Mouse (Mus musculus) kidney, postnatal 0 days (tissue): Measurements from ENCODE around the gene Pik3cb. TPM values are rescaled to one million over a fixed set of nuclear protein-coding genes. Genes with fewer than 3 reads are reported as not detected.

Source experiments
- ATAC-seq: fragments of 200-750 bp; cut with Nextera tagmentation; replicated peaks from 2 replicates; pipeline ENCODE4 v1.8.0; 2017; ENCODE audit warnings: low read depth, moderate number of reproducible peaks, moderate TSS enrichment, moderate library complexity; ENCODE audit not compliant: low FRiP score
- DNase-seq: peaks from one replicate; pipeline ENCODE4 v3.0.0-alpha.2; 2016; ENCODE audit warnings: low spot score
- H3K27ac ChIP-seq: fragments of 300-500 bp; sonication (generic); 2 replicates; pipeline ENCODE4 v1.5.1; 2014; ENCODE audit warnings: mild to moderate bottlenecking
- H3K27me3 ChIP-seq: fragments of 300-500 bp; sonication (generic); 2 replicates; pipeline ENCODE4 v1.6.1; 2014; ENCODE audit warnings: low read length, mixed read lengths; ENCODE audit not compliant: insufficient read depth
- H3K36me3 ChIP-seq: fragments of 300-500 bp; sonication (generic); 2 replicates; pipeline ENCODE4 v1.6.1; 2014; ENCODE audit warnings: low read length, mixed read lengths; ENCODE audit not compliant: insufficient read depth
- H3K4me1 ChIP-seq: fragments of 300-500 bp; sonication (generic); replicated peaks from 2 replicates; pipeline ENCODE4 v1.6.1; 2014; ENCODE audit warnings: antibody characterized with exemption, low read length, mixed read lengths; ENCODE audit not compliant: insufficient read depth
- H3K4me2 ChIP-seq: fragments of 300-500 bp; sonication (generic); 2 replicates; pipeline ENCODE4 v1.6.1; 2014; ENCODE audit warnings: mild to moderate bottlenecking, low read length, moderate library complexity, mixed read lengths
- H3K4me3 ChIP-seq: fragments of 300-500 bp; sonication (generic); replicated peaks from 2 replicates; pipeline ENCODE4 v1.5.1; 2014; ENCODE audit warnings: low read depth, low read length
- H3K9ac ChIP-seq: fragments of 300-500 bp; sonication (generic); 2 replicates; pipeline ENCODE4 v1.6.1; 2014; ENCODE audit warnings: low read depth, low read length
- H3K9me3 ChIP-seq: fragments of 300-500 bp; sonication (generic); replicated peaks from 2 replicates; pipeline ENCODE4 v1.6.1; 2016; ENCODE audit warnings: low read length, inconsistent platforms, mixed read lengths
- CTCF ChIP-seq: IDR thresholded peaks from 2 replicates; pipeline ENCODE4 v1.5.1; 2016; ENCODE audit warnings: antibody characterized with exemption, low read depth, mild to moderate bottlenecking, moderate library complexity
- WGBS: fragments of 180-500 bp; shearing (Covaris S2); extraction: QIAGEN DNeasy Blood & Tissue Kit; methylation state at CpG from one replicate; pipeline ENCODE4 v1.1.7; 2014; 5-methylcytosine and 5-hydroxymethylcytosine counted together
- polyA plus RNA-seq: library from polyadenylated mRNA; unstranded; fragments of >200 nt; fragmentation: Nextera tagmentation; extraction: Ambion mirVana; gene quantifications from 2 replicates; pipeline ENCODE4 v1.2.1, GENCODE M21; 2015

Gene Pik3cb
- polyA plus RNA-seq, 1 experiment from 2014 or later, result 1.3 TPM

- H3K9ac ChIP-seq, result no peak overlapping the region
- no peaks in the 10 kb centered on the region for H3K27me3 ChIP-seq
- no peak overlapping the region for H3K27ac ChIP-seq
- no peak for TF ChIP-seq CTCF
- 0 out of 2 replicates have a peak, but pooled peaks cover 4% of the 10 kb centered on the region for H3K36me3 ChIP-seq
- WGBS, result 27% methylated on average over 6 of the region's 6 CpGs
- DNase-seq (peak; percentile 49), ATAC-seq (peak; percentile 46; the same call in 1 of the 2 replicates)
- no peaks in the 10 kb centered on the region for H3K4me1 ChIP-seq
- H3K4me3 ChIP-seq, result no peak overlapping the region
- H3K4me2 ChIP-seq, result no peak overlapping the region
- no peaks in the 10 kb centered on the region for H3K9me3 ChIP-seq
These were observed 90.7 kb downstream of the Pik3cb start for GRCm38 (mm10) chr9:99049760-99050159.

GRCm38 (mm10) chr9:99048724-99049250 is 91.6 kb downstream of the Pik3cb start:
- no peak overlapping the region for H3K4me2 ChIP-seq
- no peak for ATAC-seq
- no peaks in the 10 kb centered on the region for H3K27me3 ChIP-seq
- no peak overlapping the region for H3K9ac ChIP-seq
- peak; percentile 55 for DNase-seq
- H3K4me3 ChIP-seq, result no peak overlapping the region
- H3K9me3 ChIP-seq, result no peaks in the 10 kb centered on the region
- H3K36me3 ChIP-seq, result 0 out of 2 replicates have a peak, but pooled peaks cover 4% of the 10 kb centered on the region
- 47% methylated on average over 1 of the region's 1 CpGs for WGBS
- no peak overlapping the region for H3K27ac ChIP-seq
- no peak for TF ChIP-seq CTCF
- no peaks in the 10 kb centered on the region for H3K4me1 ChIP-seq

DNA sequence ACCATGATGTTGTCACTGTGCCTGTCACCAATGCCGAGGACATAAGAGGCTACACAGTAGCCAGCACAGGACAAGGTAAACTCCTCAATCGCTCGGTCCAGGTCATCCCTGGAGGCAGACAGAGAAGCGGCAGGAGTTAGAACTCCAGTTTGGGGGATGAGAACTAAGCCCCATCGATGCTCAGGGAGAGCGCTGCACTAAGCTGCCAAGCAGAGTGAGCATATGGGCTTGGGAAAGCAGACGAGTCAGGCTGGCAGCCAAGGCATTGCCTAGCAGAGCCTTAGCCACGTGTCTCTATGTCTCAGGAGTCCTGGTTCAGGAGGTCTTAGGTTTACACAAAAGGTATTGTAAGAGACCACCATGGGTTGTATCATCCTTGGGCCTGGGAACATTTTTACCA is 95.7 kb downstream of the Pik3cb start:
- H3K9me3 ChIP-seq, result no peaks in the 10 kb centered on the region
- H3K4me1 ChIP-seq, result no peaks in the 10 kb centered on the region
- WGBS, result 90% methylated on average over 8 of the region's 8 CpGs
- no peaks in the 10 kb centered on the region for H3K27me3 ChIP-seq
- H3K4me2 ChIP-seq, result no peak overlapping the region
- no peak for TF ChIP-seq CTCF
- no peak overlapping the region for H3K9ac ChIP-seq
- H3K36me3 ChIP-seq, result 0 out of 2 replicates have a peak, but pooled peaks cover 4% of the 10 kb centered on the region
- DNase-seq (no peak), ATAC-seq (no peak)
- H3K27ac ChIP-seq, result no peak overlapping the region
- no peak overlapping the region for H3K4me3 ChIP-seq

- Histone ChIP-seq H3K27me3 (no peaks in the 10 kb centered on the region), H3K36me3 (0 out of 2 replicates have a peak, but pooled peaks cover 4% of the 10 kb centered on the region), H3K4me3 (no peak overlapping the region), H3K9ac (no peak overlapping the region), H3K4me1 (no peaks in the 10 kb centered on the region), H3K27ac (no peak overlapping the region), H3K4me2 (no peak overlapping the region), H3K9me3 (no peaks in the 10 kb centered on the region)
- no peak for DNase-seq
- 88% methylated on average over 4 of the region's 4 CpGs for WGBS
- ATAC-seq, result no peak
- TF ChIP-seq CTCF, result no peak
These were observed 97.8 kb downstream of the Pik3cb start for GRCm38 (mm10) chr9:99042641-99043040.

GRCm38 (mm10) chr9:99041994-99042393 is 98.4 kb downstream of the Pik3cb start:
- no peak overlapping the region for H3K9ac ChIP-seq
- no peak overlapping the region for H3K4me3 ChIP-seq
- DNase-seq, result no peak
- no peaks in the 10 kb centered on the region for H3K4me1 ChIP-seq
- no peaks in the 10 kb centered on the region for H3K9me3 ChIP-seq
- H3K27me3 ChIP-seq, result no peaks in the 10 kb centered on the region
- no peak for ATAC-seq
- 0 out of 2 replicates have a peak, but pooled peaks cover 4% of the 10 kb centered on the region for H3K36me3 ChIP-seq
- H3K27ac ChIP-seq, result no peak overlapping the region
- H3K4me2 ChIP-seq, result no peak overlapping the region
- 74% methylated on average over 9 of the region's 9 CpGs for WGBS
- TF ChIP-seq CTCF, result no peak

DNA sequence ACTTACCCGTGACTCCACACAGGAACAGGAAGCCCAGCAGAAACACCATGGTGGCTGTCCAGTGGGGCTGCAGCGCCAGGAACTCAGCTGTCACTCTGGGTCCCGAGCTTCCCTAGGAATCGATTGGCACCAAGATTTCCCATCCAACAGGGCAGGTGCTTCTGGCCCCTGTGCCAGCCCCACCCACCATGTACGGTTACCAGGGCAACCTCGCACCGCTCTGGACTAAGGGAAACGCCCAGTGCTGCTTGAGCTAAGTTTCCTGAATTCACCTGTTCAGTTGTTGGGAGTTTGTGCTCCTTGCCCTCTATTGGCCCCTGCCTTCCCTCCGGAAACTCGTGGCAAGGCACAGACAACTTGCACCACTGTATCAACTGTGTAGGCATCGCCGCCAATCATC is 104.8 kb downstream of the Pik3cb start, which contains the start of gene Gm1123:
TSS of gene Gm1123 (minus strand) at position 141 of the 400 bp plus-strand sequence.
- no peak for TF ChIP-seq CTCF
- DNase-seq, result no peak
- no peaks in the 10 kb centered on the region for H3K4me1 ChIP-seq
- no peaks in the 10 kb centered on the region for H3K36me3 ChIP-seq
- no peak for ATAC-seq
- no peak within 1 kb of the TSS for H3K9ac ChIP-seq
- H3K9me3 ChIP-seq, result no peaks in the 10 kb centered on the region
- no peak within 1 kb of the TSS for H3K4me3 ChIP-seq
- H3K27me3 ChIP-seq, result no peaks in the 10 kb centered on the region
- WGBS, result 83% methylated on average over 12 of the region's 12 CpGs
- no peak within 1 kb of the TSS for H3K4me2 ChIP-seq
- H3K27ac ChIP-seq, result no peak within 1 kb of the TSS

DNA sequence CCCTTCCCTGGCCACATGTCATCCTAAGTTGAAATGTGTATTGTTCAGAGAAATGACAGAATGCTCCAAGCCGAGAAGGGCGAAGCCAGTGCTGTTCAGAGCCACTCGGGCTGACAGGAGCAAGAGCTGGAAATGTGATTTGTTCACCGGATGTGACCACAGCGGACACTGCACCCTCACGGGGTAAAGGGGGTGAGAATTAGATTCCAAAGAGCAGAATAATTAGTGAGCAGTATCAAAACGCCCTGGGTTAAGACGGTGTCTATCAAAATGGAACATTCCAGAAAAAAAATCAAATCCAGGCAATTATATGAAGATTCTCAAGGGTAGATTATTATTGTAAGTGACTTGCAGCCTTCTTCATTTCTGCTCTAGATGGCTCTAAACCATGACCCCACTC is 106.3 kb downstream of the Pik3cb start:
- no peak overlapping the region for H3K27ac ChIP-seq
- TF ChIP-seq CTCF, result no peak
- WGBS, result 85% methylated on average over 8 of the region's 8 CpGs
- DNase-seq, result no peak
- no peak overlapping the region for H3K9ac ChIP-seq
- no peaks in the 10 kb centered on the region for H3K27me3 ChIP-seq
- no peaks in the 10 kb centered on the region for H3K36me3 ChIP-seq
- ATAC-seq, result no peak
- H3K9me3 ChIP-seq, result 0 out of 2 replicates have a peak, but pooled peaks cover 2% of the 10 kb centered on the region
- H3K4me1 ChIP-seq, result no peaks in the 10 kb centered on the region
- no peak overlapping the region for H3K4me2 ChIP-seq
- no peak overlapping the region for H3K4me3 ChIP-seq
